Mouse (Mus musculus) cerebellum, postnatal 10 days (tissue): Measurements from ENCODE around the gene Zfp281.

Source experiments
- DNase-seq, 2 experiments: peaks; one replicate each; pipeline ENCODE4 v3.0.0; 2021; ENCODE audit warnings: mixed read lengths in 2 of 2

The Zfp281 gene

DNA sequence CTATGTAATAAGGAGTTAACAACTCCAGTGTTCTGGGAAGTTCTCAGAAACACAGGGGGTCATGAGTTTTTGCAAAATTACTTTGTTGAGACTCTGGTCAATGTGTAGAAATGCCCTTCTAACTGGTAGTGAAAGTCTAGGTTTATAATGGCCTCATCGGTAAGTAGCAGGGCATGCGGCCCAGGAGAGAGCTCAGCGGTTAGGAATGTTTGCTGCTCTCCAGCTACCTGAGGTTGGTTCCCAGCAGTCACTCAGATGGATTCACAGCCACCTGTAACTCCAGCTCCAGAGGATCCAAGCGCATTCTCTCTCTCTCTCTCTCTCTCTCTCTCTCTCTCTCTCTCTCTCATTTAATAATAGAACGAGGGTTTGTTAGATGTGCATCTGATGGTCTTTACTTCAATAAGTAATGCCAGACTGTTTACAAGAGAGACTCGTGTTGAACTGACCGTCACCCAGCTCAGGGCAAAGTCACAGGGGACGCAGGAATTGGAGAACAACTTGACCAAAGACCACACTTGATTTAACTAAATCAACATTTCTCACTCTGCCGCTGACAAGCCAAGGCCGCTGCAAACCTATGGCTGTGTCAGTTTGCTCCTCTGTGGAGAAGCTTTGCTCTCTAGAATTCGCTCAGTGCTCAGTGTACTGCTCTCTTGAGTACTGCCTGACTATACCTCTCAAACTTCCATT is 9.8 kb upstream of the Zfp281 start:
- DNase-seq = no peak

DNA sequence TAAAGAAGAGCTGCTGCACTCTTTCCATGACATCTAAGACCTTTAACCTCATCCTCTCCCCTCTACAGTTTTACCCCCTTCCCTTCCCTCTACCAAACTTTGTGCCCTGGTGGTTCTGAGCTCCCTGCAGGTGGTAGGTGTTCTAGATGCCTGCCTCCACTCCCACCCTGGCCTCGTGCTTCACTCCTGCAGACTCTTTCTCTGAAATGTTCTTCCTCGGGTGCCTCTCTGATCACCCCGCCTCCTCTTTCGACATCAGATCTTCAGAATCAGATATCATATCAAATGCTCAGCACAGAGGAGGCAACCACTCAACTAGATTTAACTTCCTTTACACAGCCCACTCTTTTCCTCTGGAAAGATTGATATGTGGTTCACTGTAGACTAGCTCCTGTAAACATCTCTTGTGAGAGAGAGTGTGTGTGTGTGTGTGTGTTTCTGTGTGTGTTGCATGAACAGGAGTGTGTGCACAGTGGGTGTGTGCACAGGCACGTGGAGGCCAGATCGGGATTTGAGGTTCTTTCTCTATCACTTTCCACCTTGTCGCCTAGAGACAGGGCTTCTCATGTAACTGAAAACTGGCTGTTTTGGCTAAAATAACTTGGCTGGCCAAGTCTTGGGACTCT is 7.4 kb upstream of the Zfp281 start:
- DNase-seq = no peak

DNA sequence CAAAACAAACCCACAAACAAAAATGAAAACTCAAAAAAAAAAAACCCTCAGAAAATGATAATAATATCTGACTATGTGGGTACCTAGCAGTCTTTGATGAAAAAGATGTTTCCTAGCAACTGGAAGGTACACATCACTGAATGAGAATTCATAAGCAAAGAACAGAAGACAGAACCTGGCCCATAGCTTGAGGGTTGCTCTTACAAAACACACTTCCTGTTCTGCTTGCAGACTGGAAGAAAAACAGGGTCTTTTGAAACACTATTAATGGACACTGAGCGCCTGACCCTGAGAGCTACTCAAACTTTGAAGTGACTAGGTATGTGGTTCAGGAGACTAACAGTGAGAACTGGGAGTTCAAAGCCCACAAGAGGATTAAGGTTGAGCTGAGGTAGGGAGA is 6.1 kb upstream of the Zfp281 start:
- DNase-seq = no peak

DNA sequence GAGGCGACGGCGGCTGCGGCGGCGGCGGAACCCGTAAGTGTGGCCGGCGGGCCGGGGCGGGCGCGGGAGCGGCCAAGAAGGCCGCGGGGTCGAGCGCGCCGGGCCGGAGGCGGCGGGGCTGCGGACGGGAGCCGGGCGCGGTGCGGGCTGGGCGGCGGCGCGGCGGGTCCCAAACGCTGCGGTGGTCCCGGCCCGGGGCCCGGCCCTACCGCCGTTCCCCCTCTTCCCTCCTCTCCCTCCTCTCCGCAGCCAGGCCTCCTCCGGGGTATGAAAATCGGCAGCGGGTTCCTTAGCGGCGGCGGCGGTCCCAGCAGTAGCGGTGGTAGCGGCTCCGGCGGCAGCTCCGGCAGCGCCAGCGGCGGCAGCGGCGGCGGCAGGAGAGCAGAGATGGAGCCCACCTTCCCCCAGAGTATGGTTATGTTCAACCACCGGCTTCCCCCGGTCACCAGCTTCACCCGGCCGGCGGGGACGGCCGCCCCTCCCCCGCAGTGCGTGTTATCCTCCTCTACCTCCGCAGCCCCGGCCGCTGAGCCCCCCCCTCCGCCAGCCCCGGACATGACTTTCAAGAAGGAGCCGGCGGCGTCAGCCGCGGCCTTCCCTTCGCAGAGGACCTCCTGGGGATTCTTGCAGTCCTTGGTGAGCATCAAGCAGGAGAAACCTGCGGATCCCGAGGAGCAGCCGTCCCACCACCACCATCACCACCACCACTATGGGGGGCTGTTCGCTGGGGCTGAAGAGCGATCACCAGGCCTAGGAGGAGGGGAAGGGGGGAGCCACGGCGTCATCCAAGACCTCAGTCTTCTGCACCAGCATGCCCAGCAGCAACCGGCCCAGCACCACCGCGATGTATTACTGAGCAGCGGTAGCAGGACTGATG is 556 bp downstream of the Zfp281 start:
- peak; percentile 76 to 80 for DNase-seq

DNA sequence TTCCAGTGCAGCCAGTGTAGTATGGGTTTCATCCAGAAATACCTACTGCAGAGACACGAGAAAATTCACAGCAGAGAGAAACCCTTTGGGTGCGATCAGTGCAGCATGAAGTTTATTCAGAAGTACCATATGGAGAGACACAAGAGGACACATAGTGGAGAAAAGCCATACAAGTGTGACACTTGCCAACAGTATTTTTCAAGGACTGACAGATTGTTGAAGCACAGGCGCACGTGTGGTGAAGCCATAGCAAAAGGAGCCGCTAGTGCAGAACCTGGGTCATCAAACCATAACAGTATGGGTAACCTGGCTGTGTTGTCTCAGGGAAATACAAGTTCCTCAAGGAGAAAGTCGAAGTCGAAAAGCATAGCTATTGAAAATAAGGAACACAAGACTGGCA is 1.4 kb downstream of the Zfp281 start:
- no peak for DNase-seq

DNA sequence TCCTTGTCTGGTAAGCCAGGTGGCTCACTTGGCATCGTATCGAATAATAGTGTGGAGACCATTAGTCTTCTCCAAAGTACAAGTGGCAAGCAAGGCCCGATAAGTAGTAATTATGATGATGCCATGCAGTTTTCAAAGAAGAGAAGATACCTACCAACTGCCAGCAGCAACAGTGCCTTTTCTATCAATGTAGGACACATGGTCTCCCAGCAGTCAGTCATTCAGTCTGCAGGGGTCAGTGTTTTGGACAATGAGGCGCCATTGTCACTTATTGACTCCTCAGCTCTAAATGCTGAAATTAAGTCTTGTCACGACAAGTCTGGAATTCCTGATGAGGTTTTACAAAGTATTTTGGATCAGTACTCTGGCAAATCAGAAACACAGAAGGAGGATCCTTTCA is 2.1 kb downstream of the Zfp281 start:
- peak in 1 of 2 experiments; percentile 8 for DNase-seq

DNA sequence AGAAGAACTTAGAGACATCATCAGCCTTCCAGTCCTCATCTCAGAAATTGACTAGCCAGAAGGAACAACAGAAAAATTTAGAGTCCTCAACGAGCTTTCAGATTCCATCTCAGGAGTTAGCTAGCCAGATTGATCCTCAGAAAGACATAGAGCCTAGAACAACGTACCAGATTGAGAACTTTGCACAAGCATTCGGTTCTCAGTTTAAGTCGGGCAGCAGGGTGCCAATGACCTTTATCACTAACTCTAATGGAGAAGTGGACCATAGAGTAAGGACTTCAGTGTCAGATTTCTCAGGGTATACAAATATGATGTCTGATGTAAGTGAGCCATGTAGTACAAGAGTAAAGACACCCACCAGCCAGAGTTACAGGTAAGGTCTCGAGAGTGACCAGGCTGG is 2.9 kb downstream of the Zfp281 start:
- peak in 1 of 2 experiments; percentile 4 for DNase-seq

DNA sequence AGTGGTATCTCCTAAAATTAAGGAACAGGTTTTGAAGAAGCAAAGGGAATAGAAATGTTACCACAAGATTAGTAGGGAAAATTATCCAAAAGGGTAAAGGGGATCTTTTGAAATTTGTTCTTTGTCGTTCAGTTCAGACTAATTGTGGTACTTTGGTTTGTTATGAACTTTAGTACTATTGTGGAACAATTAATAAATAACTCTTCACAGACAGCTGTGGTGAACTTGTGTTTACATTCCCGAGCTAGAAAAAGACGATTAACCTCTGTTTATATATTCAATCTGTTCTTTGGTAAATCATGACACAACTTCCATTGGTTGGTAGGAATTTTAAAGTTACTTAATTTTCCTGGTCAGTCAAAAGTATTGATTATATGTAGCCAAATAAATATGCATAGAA is 8.2 kb downstream of the Zfp281 start:
- no peak for DNase-seq

DNA sequence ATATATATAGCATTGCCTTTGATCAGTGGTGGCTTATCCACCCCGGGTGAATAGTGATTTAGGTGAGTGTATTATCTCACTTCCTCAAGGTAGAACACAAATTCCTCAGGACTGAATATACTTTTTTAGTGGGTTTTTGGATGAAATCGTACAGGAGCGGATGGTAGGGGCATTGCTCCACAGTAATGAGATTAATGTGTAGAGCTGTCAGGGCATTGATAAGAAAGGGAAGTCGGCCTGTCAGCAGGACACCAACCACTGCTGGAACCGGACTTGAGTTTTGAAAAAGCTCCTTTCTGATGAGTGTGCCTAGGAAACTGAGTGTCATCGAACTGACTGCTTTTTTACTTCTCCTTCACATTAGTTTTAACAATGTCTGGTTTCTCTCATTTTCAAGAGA is 10.9 kb downstream of the Zfp281 start:
- DNase-seq = no peak

DNA sequence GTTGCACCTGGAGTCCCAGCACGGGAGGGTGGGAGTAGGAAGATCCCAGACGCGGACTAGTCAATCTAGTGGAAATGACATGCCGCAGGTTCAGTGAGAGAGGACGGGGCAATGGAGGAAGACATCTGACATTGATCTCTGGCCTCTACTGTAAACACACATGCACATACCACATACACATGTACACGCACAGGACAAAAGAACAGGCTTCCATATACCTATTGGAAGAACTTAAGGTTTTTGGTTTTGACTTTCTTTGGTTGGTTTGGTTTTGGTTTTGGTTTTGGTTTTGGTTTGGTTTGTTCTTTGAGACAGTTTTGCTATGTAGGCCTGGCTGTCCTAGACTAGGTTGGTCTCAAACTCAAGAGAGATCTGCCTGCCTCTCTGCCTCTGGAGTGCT is 12.2 kb downstream of the Zfp281 start:
- DNase-seq = no peak

DNA sequence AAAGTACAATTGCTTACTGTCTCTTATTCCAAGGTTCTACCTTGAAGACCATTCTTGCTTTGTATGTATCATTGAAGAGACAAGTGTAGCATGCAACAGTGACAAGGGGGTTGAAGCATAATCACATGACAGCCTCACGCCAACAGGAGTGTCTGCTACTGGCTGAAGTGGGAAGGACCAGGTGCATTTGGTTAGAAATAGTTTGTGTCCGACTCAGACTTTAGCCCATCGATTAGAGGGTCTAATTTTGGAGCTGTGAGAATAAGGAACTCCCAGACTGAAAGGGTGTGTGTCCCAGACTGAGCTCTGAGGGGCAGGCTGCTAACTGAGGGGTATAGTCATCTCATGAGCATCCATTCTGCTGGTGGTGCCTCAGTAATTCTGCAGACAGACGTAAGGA is 13.0 kb downstream of the Zfp281 start:
- DNase-seq = no peak

DNA sequence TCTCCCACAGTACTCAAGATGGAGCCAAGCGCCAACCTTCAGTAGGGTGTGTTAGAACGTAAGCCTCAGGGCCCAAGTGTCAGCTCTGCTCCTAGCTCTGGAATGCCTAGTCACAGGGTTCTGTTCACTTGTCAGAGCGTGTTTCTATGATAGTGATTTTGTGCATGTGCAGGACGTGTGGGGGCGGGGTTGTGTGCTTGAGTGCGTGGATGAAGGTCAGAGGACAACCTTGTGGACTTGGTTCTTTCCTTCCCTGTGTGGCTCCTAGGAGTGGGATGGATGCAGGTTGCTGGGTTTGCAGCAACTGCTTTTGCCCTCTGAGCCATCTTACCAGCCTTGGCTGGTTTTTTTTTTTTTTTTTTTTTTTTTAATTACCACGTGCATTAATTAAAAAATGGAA is 13.5 kb downstream of the Zfp281 start:
- no peak for DNase-seq

DNA sequence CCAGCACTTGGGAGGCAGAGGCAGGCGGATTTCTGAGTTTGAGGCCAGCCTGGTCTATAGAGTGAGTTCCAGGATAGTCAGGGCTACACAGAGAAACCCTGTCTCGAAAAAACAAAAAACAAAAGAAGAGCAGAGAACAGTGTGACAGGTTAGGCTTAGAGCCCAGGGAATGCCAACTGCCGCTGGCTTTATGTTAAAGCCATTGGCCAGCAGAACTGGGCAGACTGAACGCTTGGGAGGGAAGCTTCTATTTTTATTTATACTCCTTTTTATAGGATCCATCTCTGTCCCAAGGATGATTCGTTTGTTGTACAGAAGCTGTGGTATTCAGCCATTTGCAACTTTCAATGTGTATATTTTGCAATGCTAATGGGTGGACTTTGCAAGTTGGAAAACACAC is 14.0 kb downstream of the Zfp281 start:
- DNase-seq = no peak

- DNase-seq = no peak
Measured at GRCm38 (mm10) chr1:136639221-136639620, 14.5 kb downstream of the Zfp281 start.

GRCm38 (mm10) chr1:136642701-136643100 is 18.0 kb downstream of the Zfp281 start:
- DNase-seq = no peak

- no peak for DNase-seq
Measured at GRCm38 (mm10) chr1:136644486-136644885, 19.8 kb downstream of the Zfp281 start.

DNA sequence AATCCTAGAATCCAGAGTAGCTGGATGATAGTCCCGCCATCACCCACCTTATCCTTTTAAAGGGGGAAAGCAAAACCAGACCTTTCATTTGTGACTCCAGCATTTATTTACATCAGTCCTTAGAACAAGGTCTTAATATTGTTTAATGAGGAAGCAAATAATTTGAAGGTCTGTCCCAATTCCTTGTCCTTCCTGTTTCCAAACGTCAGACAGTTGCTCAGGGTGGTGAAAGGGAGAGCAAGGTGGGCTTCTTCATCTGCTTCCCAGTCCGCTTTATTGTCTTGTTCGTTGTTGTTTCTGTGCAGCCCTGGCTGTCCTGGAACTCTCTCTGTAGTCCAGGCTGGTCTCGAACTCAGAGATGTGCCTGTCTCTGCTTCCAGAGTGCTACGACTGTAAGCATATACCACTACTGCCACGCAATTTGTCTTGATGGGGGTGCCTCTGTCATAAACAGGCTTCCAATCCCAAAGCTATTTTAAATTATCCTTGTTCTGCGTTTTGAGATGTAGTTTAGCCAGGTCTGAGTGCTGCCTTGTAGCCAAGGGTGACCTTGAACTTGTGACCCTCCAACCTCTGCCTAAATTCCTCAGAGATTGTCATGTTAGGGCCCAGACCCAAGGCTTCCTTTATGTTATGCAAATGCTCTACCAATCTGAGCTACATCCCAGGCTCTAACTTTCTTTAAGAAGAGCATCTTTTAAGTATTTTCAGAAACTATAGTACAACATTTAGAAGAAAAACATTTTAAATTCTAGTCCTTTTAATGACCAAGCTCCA is 21.3 kb downstream of the Zfp281 start:
- no peak for DNase-seq

- DNase-seq = no peak
Measured at GRCm38 (mm10) chr1:136652066-136652465, 27.4 kb downstream of the Zfp281 start.

DNA sequence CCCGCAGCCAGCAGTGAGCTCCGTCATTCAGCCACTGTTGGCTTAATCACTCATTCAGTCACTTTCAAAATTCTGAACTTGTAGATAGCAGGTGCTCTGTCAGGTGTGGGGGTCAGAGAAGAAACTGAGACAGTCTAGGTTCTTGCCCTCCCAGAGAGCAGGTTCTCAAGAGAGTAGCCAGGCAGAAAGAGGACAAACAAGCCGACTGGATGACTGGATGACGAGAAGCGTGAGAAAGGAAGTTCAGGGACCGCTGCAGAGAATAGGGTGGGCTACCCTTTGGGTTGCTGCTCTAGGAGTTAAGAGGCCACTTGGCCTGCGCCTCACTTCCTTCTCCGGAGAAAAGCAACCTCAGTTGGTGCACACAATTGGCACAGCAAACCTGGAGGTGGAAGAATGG is 28.8 kb downstream of the Zfp281 start:
- no peak for DNase-seq

- no peak for DNase-seq
Measured at GRCm38 (mm10) chr1:136654385-136654784, 29.7 kb downstream of the Zfp281 start.

DNA sequence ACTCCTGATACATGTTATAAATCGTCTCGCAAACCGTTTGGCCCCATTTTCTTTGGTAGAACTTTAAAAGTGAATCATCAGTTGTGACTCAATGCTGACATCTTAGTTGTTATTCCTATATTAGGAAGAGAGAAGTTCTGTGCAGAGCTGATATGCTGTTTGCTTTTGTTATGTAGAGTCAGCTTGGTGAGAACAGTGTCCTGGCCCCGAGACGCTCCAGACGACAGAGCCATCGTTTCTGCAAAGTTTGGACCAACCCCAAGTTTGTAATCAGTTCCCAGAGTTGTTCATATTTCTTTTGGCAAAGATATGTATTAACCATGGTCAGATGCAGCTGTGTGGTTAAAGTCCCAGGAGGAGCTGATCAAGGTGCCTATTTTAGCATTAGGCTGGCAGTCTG is 31.9 kb downstream of the Zfp281 start:
- DNase-seq = no peak

DNA sequence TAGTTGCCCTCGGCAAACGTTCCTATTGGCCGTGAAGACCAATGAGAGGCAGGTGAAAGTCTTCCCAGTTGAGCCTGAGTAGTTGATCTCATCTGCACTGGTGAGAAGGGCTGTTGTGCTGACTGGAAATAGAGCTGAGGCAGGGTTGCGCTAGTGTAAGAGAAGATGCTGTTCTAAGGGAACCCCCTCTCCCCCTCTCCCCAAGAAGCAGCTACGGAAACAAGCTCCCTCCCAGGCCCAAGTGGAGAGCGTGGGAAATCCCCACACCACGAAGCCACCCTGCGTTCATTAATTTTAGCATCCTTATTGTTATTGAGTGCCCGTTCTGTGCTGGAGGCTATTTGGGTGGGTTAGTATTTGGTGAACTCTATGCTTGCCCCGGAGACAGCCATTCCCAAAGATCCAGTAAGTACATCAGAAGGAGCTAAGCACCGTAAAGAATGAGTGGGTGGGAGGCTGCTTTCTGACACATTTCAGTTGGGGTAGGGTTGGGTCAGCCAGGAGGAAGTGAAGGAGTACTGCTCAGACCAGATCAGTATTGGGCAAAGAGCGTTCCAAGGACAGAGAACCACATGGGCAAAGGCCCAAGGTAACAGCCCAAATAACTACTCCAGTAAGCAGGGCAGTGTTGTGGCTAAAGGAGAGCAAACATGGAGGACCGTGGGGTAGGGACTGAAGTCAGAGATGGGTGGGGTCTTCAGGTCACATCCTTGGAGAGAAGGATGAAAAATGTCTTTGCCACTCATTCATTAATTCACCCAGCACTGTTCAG is 33.9 kb downstream of the Zfp281 start:
- DNase-seq = no peak
